Mouse (Mus musculus) embryonic stem cell, embryonic (primary cell): ENCODE results near the gene Nav2.

Experiments used
- CTCF ChIA-PET, 4 experiments: fragments of 300-600 bp in 2 of 4; fragments of 350-600 bp in 2 of 4; sonication (Branson Sonifier 250); formaldehyde crosslinking; loops; one replicate each; lab custom pipeline; 2022; ENCODE audit warnings: inconsistent platforms in 2 of 4; lab: Charles Lee
- POLR2A ChIA-PET, 4 experiments: fragments of 300-600 bp in 2 of 4; fragments of 350-600 bp in 2 of 4; sonication (Branson Sonifier 250); formaldehyde crosslinking; loops; one replicate each; lab custom pipeline; 2022; ENCODE audit warnings: antibody characterized with exemption in 4 of 4, inconsistent platforms in 1 of 4; lab: Charles Lee

Gene Nav2

DNA sequence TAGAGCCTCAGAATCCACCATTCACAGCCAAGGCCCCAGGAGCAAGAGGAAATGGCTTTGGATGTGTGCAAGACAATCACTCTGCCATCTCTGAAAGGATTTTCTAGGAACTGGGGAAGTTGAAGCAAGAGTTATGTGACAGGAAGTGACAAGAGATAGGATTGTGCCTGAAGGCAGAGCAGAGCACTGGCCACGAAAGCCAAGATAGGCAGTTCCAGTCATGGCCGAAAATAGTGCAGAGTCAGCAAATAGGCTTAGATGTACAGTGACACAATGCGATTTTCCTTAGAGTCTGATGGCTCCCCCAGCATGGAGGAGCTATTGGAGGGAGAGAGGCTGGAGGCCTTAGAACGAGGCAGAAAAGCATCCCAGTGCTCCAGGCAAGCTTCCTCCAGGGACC is 269.7 kb downstream of the Nav2 start:
- ChIA-PET POLR2A (interaction anchor here in 1 of 4 experiments (0.9 kb wide), 1 partner anchor 124 kb away, joined by 3 read pairs; no protein-coding TSS in a partner anchor), CTCF (interaction anchor here in 1 of 4 experiments (0.5 kb wide), 1 partner anchor 55 kb away, joined by 3 read pairs; no protein-coding TSS in a partner anchor)

GRCm38 (mm10) chr7:49181010-49181409 is 272.5 kb downstream of the Nav2 start:
- POLR2A ChIA-PET = no interaction called here
- CTCF ChIA-PET = no interaction called here

- ChIA-PET POLR2A (no interaction called here), CTCF (no interaction called here)
Measured at GRCm38 (mm10) chr7:49182427-49182826, 273.9 kb downstream of the Nav2 start.

GRCm38 (mm10) chr7:49183696-49184095 is 275.2 kb downstream of the Nav2 start:
- POLR2A ChIA-PET = no interaction called here
- CTCF ChIA-PET = no interaction called here

- POLR2A ChIA-PET = no interaction called here
- CTCF ChIA-PET = interaction anchor here in 2 of 4 experiments (0.5 to 0.6 kb wide), 2 partner anchors 71 to 88 kb away, joined by 4 read pairs; no protein-coding TSS in a partner anchor
Measured at GRCm38 (mm10) chr7:49185991-49186390, 277.5 kb downstream of the Nav2 start.

DNA sequence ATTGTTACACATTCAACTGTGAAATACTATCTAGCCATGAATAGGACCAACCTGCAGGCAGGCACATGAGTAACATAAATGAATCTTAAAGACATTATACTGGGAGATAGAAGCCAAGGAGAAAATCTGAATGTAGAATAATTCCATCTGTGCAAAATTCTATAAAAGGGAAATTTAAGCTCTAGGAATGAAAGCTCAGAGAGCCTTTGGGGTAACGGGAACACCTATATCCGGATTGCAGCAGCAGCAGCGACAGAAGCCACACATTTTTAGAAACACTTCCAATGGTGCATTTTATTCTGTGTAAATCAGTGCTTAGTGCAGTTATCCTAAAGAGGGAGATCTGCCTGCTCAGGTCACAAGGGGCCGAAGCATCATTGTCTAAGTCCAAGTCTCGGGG is 280.8 kb downstream of the Nav2 start:
- CTCF ChIA-PET = interaction anchor here in 1 of 4 experiments (1.0 kb wide), 1 partner anchor 64 kb away, joined by 3 read pairs; no protein-coding TSS in a partner anchor
- POLR2A ChIA-PET = no interaction called here

DNA sequence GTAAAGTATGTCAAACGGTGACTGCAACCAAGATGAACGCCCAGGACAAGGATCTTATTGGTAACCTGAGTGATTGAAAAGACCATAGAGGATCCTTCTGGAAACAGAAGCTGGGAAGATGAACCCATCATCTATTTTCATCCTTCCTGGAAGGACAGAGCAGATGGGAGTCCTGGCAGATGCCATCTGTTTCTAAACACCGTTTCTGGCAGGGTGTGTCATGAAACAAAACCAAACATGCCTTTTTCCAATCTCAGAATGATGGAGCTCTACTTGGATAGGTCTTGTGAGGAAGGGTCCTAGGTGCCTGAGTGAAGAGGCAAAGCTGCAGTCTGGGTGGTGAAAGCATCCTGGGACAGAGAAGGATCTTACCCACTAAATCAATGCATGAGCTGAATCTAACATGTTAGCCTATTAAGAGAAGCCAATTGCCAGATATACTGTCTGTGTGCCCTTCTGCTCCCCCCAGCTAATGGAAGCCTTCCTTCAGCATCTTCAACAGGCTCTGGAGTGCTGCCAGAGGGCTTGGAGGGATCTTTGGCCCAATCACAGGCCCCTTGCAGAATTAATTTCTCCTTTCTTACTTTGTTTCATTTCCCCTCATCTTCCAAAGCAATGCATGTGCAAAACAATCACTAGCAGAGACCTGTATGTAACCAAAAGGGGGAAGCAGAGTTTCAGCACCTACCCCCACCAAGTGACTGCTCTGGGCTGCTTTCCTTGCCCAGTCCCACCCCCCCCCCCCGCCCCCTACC is 281.9 kb downstream of the Nav2 start:
- CTCF ChIA-PET = interaction anchor here in 1 of 4 experiments (1.0 kb wide), 1 partner anchor 65 kb away, joined by 3 read pairs; no protein-coding TSS in a partner anchor
- POLR2A ChIA-PET = no interaction called here

DNA sequence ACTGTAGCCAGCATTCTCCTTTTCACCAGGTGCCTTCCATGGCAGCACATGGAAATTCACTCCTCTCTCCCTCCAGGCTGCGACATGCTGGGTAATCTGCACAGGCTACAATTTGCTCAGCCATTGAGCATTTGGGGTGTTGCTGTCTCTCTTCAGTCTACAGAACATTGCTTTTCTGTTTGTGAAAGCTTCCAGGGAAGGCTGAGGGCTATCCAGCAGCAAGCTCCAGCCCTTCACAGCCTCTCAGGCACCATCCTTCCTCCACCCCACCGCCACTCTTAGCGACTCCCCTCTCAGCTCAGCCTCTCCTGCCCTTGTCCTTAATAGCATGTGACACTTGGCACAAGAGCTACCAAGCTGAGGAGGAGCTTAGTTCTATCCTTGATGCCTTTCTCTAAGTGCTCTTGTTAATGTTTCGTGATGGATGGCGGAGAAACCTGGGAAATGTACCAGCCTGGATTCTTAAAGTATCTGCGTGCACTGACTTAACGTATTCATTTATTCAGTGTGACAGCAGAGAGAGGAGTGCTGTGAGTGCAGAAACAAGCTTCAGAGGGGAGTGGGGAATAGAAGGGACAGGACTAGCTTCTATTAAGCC is 282.7 kb downstream of the Nav2 start:
- POLR2A ChIA-PET = interaction anchor here in 1 of 4 experiments (0.8 kb wide), 1 partner anchor 10 kb away, joined by 3 read pairs; no protein-coding TSS in a partner anchor
- CTCF ChIA-PET = interaction anchor here in 1 of 4 experiments (0.5 to 0.9 kb wide), 2 partner anchors 30 to 229 kb away, joined by 3 read pairs; no protein-coding TSS in a partner anchor

GRCm38 (mm10) chr7:49192061-49192695 is 283.7 kb downstream of the Nav2 start:
- ChIA-PET CTCF (interaction anchor here in 3 of 4 experiments (0.5 to 0.9 kb wide), 4 partner anchors 29 to 230 kb away, joined by 3 read pairs; no protein-coding TSS in a partner anchor), POLR2A (interaction anchor here in 1 of 4 experiments (0.6 kb wide), 1 partner anchor 8 kb away, joined by 3 read pairs; no protein-coding TSS in a partner anchor)

GRCm38 (mm10) chr7:49195711-49196147 is 287.2 kb downstream of the Nav2 start:
- POLR2A ChIA-PET = no interaction called here
- CTCF ChIA-PET = no interaction called here

GRCm38 (mm10) chr7:49199366-49199765 is 290.9 kb downstream of the Nav2 start:
- ChIA-PET POLR2A (no interaction called here), CTCF (no interaction called here)

- ChIA-PET CTCF (no interaction called here), POLR2A (interaction anchor here in 1 of 4 experiments (1.5 kb wide), 1 partner anchor 46 kb away, joined by 4 read pairs; no protein-coding TSS in a partner anchor)
Measured at GRCm38 (mm10) chr7:49200270-49200669, 291.8 kb downstream of the Nav2 start.

DNA sequence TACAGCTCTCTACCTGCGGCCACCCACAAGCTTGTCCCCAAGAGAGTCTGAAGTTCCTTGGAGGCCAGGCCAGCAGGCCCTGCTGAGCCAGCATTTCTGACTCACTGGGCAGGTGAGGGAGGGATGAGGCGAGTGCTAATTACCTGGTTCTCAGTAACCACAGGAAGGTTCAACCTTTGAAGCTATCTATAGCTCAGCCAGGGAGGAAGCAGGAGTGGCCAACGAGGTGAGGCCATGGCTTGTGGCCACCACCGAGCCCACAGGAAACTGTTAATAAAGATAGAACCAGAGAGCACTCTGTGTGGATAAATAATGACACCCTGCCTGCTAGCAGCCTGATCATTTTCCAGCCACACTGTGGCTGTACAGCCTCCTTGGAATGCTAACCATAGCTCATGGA is 294.5 kb downstream of the Nav2 start:
- ChIA-PET CTCF (no interaction called here), POLR2A (no interaction called here)

DNA sequence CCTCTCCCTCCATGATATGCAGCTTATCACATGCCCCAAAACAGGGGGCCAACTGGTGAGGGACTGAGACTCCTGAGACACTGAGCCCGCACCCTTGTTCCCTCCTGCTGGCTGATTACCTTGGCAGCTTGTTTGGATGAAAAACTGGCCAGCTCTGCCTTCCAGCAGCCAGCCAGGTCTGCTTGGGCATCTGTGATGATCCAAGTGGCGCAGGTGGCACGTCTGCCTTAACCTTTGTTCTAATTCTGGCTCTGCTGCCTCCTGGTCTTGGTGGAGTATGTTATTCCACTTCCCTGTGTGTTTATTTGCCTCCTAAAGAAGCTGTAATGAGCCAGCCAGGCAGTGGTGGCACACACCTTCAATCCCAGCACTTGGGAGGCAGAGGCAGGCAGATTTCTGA is 296.3 kb downstream of the Nav2 start:
- ChIA-PET POLR2A (no interaction called here), CTCF (interaction anchor here in 1 of 4 experiments (1.2 kb wide), 1 partner anchor 72 kb away, joined by 4 read pairs; no protein-coding TSS in a partner anchor)

GRCm38 (mm10) chr7:49205551-49205950 is 297.0 kb downstream of the Nav2 start:
- ChIA-PET CTCF (interaction anchor here in 1 of 4 experiments (1.2 kb wide), 1 partner anchor 72 kb away, joined by 4 read pairs; no protein-coding TSS in a partner anchor), POLR2A (no interaction called here)

DNA sequence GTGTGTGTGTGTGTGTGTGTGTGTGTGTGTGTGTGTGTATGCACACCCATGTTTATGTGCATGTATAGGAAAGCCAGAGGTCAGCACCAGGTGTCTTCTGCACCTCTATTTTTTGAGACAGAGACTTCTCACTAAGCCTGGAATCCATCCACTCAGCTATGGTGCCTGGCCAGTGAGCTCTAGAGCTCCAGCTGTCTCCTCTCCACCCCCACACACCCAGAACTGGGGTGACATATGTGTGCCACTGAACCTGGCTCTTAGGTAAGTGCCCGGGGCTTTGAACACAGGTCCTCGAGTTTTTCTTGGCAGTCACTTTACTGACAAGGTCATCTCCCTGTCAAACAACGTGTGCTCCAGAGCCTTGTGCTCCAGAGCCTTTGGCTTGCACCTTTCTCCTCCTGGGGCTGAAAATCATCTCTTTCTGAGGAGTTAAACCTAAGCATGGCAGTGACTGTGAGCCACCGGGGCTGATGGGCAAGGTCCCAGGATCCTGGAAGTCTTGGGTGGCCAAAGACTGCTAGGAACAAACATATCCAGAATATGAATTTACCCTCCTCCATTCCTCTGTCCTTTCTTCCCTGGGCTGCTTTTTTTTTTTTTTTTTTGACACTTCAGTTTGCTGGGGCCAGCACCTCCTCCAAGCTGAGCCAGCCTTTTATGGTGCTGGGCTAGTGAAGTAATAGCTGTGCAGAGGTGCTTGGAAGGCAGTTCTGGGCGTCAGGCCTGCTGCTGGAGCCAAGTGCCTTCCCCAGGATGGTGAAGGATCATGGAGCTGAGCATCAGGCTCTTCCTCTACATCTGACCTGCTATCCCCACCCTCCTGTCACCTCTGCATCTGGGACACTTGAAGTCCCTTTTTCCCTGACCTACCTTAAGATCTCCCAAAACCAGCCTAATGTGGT is 298.5 kb downstream of the Nav2 start:
- CTCF ChIA-PET = interaction anchor here in 2 of 4 experiments (0.6 to 0.7 kb wide), 2 partner anchors 75 to 125 kb away, joined by 3 to 4 read pairs; no protein-coding TSS in a partner anchor
- POLR2A ChIA-PET = no interaction called here

DNA sequence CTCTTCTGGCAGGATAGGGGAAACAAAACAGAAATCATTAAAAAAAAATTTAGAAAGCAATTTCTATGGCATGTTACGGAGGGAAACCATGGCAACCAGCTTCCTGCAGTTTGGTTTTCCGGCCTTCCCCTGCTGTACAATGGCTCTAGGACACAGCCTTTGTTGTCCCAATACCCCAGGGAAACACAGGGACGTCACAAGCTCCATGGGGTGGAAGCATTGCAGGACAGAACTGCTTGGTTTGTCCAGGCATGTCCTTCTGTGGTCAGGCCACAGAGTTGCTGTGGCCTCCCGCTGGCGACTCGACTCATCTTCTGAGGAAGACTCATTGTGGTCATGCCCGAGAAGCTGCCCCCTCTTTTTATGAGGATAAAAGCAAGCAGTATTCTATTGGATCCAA is 301.0 kb downstream of the Nav2 start:
- ChIA-PET CTCF (interaction anchor here in 1 of 4 experiments (0.5 kb wide), 1 partner anchor 42 kb away, joined by 14 read pairs; no protein-coding TSS in a partner anchor), POLR2A (interaction anchor here in 1 of 4 experiments (0.6 kb wide), 1 partner anchor 40 kb away, joined by 3 read pairs; no protein-coding TSS in a partner anchor)

- CTCF ChIA-PET = no interaction called here
- POLR2A ChIA-PET = no interaction called here
Measured at GRCm38 (mm10) chr7:49210721-49211120, 302.2 kb downstream of the Nav2 start.
